Mouse (Mus musculus) 416B (cell line): ENCODE data around the gene Arhgap32.
A peak's percentile ranks its signal among the peaks of the same experiment; 100 is the strongest.
"Not testable (repeated sequence)": the region's sequence is repeated elsewhere in the genome, so short reads cannot be mapped to it uniquely, and the experiment has no call there.

Source experiments
- DNase-seq: peaks from one replicate; pipeline ENCODE4 v3.0.0; 2011; ENCODE audit warnings: low read depth

Arhgap32 gene

DNA sequence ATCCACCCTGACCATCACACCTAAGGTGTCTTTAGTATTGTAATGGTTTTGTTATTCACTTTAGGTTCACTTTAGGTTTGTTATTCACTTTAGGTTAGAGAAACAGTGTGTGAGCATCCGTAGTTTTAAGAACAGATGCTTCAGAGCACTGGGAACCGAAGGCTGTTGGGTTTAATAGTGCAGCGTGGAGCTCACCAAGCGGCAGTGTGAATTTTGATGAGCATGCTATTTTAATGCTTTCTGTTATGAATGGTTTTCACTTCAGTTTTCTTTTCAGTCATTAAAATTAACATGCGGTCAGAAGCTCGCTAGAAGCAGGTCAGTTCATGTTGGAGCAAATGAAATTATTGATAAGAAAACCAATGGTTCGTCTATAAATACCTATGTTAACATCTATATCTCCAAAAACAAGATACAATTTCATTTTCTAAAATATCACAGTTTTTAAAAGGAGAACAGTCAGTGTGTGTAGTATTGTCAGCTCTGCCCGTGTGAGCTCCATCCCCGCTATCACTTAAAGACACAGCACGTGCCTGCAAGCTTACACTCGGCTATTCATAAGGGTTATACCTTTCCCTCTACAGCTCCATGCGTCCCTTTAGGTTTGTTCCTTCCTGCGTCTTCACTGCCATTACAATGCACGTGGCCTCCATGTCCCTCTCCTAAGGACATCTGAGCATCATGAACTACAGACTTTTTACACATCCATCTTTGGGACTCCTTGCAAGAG lies 21.9 kb downstream of the Arhgap32 start:
- no peak for DNase-seq

DNA sequence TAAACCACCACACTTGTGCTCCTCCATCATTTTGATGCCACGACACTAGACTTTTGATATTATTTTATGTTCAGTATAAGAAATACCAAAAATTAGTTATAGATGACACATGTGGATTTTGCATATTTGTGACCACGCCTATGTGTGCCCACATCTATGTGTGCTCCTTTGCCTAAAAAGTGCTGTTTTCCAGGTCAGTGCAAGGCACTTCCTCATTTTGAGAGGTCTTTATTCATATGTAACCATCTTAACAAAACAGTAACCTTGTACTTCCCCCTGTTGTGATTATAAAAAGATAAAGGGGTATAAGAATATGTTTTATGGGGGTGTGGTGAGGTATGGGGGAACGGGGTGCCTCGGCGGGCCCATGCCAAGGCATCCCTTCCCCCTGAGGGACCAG lies 22.7 kb downstream of the Arhgap32 start:
- no peak for DNase-seq

DNA sequence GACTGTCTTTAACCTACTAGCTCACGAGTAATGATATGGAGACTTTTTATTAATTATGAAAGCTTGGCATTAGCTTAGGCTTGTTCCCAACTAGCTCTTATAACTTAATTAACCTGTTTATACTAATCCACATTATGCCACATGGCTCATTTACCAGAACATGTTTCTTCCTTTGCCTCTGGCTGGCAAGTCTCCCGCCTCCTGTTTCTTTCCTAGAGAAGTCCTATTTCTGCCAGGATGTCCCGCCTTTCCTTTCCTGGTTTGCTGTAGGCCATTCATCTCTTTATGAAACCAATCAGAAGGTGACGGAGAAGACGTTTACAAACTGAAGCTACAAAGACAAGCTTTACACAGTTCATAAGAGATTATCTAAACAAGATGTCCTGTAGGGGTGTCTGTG lies 23.7 kb downstream of the Arhgap32 start:
- no peak for DNase-seq

DNA sequence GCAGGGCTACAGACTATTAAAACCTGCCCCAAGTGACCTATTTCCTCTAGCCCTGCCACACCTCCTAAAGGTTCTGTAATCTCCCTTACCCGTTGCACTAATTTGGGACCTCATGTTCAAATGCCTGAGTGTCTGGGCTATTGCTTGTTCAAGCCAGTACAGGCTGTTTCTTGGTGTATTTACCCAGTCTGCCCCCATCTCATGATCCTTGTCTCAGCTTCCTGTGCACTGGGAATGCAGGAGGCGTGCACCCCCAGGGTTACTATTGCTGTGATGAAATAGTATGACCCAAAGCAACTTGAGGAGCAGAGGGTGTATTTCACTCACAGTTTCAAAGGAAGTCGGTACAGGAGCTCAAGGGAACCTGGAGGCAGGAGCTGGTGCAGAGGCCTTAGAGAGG lies 26.9 kb downstream of the Arhgap32 start:
- DNase-seq, result no peak

DNA sequence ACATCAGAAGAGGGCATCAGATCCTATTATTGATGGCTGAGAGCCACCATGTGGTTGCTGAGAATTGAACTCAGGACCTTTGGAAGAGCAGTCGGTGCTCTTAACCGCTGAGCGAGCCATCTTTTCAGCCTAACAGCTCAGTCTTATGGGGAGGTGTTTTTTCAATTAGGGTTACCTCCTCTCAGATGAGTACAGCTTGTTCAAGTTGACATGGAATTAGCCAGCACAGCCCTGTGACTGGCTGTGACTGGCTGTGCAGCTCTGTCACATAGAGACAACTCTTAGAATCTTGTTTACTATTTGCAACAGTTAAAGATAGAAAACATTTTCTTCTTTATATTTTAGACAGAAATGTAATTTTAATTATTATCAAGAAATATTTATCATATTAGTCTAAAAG lies 27.5 kb downstream of the Arhgap32 start:
- DNase-seq, result no peak

DNA sequence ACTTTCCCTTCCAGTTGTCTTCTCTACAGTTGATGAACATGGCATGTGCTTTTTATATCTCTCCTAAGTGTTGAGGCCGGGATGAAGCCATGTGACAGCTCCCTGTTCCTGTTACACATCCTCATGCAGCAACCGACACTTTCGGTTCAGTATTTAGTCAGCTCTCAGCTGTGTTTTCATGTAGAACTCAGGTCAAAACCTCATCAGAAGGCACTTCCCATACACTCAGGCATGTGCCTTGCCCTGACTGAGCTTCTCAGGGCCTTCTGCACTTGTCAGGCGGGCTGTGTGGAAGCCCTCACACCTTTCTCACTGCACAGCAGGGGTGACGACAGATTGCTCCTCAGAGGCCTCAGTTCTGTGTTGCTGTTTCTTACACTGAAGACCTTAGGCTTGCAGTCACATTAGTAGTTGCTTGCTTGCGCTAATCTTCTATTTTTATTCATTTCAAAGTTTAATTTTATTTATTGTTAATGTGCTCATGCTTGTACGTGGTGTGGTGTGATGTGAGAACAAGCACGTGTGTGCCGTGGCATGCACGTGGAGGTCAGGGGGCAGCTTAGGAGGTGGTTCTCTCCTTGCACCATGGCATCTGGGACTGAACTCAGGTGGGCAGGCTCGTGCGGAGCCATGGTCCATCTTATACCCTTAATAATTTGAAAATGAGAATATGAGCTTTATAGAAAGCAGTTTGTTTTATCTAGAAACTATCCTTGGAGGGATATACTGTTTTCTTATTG lies 30.5 kb downstream of the Arhgap32 start:
- DNase-seq, result no peak

DNA sequence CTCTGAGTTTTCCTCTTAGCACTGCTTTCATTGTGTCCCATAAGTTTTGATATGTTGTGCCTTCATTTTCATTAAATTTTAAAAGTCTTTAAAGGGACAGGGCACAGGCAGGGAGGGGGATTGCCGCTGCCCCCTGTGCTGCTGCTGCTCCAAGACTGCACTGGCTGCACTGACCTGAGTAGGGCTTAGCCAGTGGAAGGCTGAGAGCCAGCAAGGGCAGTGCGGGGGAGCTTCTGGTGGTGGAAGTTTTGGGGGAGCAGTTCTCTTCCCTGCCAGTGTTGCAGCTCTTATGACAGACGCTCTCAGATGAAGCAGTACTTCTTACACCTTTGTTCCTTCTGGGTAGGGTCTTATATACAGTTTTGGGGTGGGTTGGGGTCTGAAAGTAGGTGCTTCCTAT lies 33.3 kb downstream of the Arhgap32 start:
- no peak for DNase-seq

DNA sequence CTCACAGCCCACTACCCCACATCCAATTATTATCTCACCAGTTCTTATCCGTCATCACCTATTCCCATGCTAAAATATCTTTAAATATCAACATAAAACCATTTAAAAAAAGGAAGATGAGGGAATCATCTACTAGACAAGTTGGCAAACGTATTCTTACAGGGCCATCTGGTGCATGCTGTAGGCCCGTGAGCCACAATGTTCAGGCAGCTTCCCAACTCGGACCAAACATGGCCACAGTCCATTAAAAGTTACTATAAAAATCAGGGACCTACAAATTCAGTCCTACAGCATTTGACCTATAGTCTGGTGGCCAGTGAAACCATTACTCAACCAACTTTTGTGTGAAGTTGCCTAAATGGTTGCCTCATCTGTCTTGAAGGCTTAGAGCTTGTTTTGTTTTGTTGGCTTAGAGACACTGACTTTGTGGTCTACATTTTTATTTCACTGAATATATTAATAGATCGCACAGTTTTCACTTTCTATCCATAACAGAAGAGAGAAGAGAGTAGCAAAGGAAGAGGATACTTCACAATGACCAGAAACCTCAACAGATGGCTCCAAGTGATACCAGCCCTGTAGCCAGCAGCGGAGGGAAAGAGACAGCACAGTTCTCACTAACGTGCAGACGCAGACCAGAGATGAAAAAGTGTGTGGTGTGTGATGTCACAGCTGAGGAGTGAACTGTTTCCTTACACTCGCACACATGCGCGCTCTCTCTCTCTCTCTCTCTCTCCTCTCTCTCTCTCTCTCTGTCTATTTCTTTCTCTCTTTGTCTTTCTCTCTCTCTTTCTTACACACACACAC lies 34.1 kb downstream of the Arhgap32 start:
- DNase-seq, result peak; percentile 8

DNA sequence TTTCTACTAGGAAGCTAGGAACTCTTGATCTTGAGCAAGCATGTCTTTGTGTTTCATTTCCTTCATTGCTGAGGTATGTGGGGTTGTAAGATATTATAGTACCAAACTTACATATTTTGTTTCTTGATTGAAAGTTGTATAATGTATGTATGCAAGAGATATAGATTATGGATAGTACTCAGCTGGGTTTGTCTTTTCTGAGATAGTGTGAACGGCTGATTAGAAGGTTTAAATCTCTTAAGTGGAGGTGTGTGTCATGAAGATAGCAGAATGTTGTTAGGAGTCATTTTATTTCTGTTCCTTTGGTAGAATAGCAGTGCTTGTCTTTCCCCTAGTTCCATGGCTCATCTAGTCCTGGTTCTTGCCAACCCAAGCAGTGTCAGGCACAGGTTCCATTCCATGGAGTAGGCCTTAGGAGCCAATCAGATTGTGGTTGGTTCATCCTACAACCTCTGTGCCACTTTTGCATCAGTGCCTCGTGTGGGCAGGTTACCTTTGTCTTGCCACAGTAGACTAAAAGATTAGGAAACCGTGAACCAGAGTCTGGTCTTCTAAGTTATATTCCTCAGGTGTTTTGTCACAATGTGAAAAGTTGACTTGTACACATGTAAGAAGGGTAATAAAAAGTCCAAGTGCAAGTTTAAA lies 38.9 kb downstream of the Arhgap32 start:
- DNase-seq, result no peak

DNA sequence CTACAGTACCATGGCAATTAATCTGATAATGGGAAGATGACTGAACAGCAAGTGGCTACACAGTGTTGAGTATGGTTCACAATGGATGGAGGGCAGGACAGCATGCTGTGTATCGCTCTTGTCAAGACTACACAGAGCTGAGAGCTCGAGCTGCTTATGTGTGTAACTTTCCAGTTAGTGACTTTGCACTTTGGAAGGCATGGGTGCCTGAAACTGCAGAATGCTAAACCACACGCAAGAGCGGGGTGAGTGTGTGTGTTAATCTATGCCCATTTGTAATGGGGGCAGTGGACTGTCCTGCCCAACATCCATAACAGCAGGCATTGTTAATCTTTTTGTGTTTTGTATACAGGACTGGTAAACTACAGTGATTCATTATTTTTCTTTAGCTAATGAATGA lies 40.8 kb downstream of the Arhgap32 start:
- DNase-seq, result no peak

DNA sequence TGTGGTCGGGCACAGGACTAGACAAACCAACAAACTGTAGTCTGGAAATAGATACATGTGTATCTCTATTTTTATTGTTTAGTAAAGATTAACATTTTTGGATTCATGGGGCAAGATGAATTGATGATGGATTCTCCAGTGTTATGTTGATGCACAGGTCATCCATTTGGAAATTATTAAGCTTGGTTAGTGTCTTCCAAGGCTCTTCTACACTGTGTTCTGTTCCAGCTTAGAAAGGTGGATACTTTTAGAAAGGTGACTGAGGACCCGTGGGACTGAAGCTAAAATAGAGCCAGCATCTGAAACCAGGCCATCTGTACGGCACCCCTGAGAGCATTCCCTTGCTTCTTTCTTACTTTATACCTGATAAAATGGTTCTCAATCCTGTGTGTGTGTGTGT lies 41.3 kb downstream of the Arhgap32 start:
- DNase-seq, result no peak

DNA sequence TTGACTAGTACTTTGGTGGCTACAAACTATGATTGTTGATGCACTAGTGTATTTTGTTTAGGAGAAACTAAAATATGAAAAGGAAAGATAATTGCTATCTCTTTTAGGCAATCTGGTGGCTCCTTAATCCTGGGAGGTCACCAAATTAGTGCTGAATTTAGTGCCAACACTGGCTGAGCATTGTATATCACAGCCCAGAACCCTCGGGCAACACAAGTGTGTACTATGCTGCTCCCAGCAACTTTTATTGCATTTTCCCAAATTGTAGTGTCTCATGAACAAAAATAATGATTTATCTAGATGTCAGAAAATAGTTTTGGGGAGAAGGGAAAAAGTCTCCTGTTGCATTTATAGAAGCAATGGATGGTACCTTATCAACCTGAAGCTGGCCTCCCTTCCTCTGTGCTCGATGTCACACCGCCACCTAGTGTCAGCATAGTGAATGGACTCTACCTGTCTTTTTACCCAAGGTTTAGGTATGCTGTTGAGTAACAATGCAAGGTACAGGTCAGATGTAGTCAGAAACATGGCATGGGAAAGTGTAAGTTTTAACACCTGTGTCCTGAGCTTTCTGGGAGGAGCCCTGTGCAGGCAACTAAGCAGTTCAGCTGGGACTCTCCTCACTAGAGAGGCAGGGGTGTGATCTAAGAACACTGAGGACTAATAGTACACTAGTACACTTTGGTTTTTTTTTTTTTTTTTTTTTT lies 43.1 kb downstream of the Arhgap32 start:
- DNase-seq, result peak; percentile 51

DNA sequence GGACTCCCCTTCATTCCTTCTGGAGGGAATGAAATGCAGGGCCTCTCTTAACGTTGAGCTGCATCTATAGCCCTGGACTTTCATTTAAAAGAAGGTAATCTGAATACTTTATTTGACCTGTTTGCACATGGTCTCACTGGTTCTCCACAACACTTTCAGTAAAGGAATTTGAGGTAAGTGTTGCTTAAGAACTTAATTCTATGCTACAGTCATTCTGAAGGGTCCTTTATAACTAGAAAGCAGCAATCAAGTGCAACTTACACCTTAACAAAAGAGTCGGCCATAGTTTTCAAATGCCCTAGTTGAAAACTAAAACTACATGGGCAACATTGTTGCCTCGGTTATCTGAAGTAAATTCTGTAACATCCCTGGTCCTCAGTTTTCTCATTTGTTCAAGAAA lies 43.8 kb downstream of the Arhgap32 start:
- DNase-seq, result no peak

DNA sequence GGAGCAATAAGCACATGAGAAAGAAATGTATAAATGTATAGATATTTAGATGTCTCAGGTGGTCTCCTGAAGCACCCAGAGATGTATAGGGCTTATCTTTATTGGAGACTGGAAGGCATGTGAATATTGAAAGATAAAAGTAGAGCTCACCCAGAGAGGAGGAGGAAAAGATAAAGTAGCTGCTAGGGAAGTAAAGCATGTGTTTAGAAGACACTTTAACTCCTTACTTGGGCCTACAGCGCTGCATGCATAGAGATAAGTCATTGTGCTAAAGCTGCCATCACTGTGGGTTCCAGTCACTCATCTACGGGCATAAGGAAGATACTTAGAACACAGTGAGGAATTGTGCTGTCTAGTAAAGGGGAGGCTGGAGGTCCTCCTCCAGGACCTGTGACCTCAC lies 46.9 kb downstream of the Arhgap32 start:
- no peak for DNase-seq

DNA sequence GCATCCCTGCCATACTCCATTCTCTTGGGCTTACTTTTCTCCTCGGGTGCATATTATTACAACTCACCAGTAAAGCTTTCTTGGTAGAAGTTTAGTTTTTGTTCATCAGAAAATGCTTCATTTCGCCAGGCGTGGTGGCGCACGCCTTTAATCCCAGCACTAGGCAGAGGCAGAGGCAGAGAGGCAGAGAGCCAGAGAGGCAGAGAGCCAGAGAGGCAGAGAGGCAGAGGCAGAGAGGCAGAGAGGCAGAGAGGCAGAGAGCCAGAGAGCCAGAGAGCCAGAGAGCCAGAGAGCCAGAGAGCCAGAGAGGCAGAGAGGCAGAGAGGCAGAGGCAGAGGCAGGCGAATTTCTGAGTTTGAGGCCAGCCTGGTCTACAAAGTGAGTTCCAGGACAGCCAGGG lies 47.9 kb downstream of the Arhgap32 start:
- not testable (repeated sequence) for DNase-seq

DNA sequence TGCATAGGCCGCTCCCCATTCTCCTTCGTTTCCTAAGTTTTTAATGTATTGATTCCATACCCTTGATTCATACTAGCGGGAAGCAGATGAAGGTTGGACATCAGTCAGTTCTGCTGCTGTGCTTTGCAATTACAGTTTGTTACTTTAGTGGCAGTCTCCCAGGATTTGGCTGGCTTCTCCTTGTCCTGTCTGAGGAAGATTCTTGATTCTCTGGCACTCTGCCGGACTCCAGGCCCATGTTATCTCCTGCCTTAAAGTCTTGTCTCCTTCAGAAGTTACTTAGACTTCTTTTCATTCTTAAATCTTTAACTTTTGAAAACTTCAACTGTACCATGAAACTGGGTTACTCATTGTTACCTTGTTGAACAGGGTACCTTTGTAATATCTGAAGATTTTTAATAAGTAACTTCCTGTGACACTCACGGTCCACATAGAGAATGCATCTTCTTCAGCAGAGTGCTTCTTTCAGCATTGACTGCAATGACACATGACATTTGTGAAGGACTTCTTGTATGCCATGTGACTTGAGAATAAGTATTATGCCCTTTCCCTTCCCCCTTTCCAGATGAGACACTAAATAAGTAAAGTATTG lies 52.7 kb downstream of the Arhgap32 start:
- DNase-seq, result no peak

DNA sequence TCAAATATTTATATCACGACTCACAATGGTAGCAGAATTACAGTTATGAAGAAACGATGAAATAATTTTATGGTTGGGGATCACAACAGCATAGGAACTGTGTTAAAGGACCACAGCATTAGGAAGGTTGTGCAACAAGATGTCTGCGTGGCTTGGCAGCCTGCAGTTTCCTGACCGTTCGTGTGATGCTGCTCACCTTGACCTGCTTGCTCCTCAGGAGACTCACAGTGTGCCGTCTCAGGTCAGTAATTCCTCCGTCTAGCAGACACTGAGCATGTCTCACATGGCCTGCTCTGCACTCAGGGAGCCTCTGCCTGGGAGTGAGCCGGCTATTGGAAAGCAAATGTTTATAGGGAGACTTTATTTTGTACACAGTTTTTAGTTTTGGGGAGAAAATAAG lies 54.8 kb downstream of the Arhgap32 start:
- DNase-seq, result no peak

DNA sequence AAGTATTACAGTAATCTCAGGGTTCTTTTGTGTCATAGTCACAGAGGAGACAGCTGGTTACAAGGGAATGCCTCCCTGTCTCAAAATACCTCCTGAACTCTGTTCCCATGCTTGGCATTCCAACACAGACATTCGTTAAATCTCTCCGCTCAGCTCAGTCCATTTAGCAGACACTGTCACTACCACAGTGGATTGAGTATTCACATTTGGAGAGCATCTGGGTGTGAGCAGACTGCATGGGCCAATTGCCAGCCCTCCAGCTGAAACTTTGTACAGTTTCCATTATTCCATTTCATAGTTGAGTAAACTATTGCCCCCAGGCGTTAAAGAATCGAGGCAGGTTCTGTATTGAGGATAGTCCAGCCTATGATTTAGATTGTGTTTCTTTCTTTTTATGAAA lies 60.7 kb downstream of the Arhgap32 start:
- DNase-seq, result no peak

DNA sequence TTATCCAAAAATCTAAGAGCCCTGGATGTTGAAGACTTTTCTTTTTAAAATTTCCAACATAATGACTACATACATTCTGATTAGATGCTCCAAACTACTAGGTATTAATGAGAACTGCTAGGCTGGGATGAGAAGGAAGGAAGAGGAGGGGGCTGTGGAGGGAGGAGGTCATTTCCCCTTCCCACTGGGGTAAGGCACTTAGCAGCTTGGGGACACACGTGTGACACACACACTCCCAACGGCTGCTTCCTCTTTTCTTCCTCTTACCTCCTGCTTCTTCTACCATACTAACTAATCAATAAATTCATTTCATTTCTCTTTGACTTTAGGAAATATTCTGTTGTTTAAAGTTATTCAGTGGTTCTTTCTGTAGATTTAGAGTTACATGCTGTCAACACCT lies 65.2 kb downstream of the Arhgap32 start:
- DNase-seq, result no peak

DNA sequence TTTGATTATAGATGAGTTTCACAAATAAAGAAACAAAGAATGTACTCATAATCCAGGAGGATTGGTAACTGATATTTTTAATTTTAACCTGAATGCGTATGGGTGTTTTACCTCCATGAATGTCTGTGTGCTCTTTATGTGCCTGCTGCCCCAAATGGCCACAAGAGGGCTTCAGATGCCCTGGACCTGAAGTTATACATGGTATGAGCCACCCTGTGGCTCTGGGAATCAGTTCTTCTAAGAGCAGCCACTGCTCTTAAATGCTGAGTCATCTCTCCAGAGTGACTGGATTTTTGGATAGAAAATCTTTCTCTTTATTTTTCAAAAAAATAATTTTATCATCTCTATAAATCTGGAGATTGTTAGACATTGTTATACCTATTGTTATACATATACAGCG lies 70.6 kb downstream of the Arhgap32 start:
- peak; percentile 48 for DNase-seq

DNA sequence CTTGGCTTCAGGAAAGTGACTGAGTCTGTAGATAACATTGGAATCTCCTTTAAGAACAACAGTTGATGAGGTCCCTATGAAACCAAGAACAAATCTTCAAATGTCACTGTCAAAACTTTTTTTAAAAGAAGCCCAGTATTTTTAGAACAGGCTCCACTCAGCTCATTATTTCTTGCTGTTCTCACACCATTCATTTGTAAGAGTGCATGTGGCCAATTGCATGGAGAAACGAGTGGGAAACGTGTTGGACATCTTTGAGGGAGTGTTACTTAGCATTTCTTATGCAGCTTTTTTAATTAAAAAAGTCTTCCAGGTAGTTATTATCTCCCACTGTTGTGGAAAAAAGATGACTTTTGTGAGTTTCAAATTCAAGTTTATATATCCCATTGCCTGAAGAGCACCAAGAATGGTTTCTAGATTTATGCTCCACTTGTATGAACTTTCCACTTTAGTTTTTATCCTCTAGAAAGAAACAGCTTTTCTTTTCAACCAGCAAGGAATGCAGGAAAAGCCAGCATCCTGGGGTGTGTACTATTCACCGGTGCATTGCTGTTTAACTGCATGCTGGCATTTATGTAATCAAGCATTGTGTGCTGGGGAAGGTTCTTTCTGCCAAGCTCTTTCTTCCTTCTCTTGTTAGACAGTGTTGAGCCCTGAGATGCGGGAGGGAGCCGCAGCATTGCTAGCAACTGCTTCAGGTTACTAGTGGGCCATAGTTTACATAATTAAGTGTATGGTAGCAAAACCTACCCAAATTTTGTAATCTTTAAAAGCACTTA lies 76.5 kb downstream of the Arhgap32 start:
- no peak for DNase-seq
